ENCODE assay signal across 24 mouse cellular contexts in genomic region chr6:34668739-34669254, GRCm38 (mm10).
DNase-seq lines count a peak whose midpoint lies in the region; ATAC-seq lines count a peak whose summit lies in the region.
"Had no signal": no experiment of that assay in that cellular context is flagged by ENCODE, and none has a peak within 500 bp of the region (broad histone marks: within the 10 kb centered on the region; RNA-seq: fewer than 3 reads in every experiment).

No protein-coding gene starts in this region.

- intact Hi-C loops in heart, postnatal 25 days (cut with DNase I): no loop called here

- no peaks in the 10 kb centered on the region for H3K36me3 ChIP-seq in kidney, embryonic 16.5 days (ENCODE audit: insufficient read depth, low read length)
- peaks cover 12% of the 10 kb centered on the region; the same call in 1 of the 2 replicates for H3K36me3 ChIP-seq in embryonic facial prominence, embryonic 13.5 days
- 0 out of 2 replicates have a peak, but pooled peaks cover 4% of the 10 kb centered on the region for H3K36me3 ChIP-seq in embryonic facial prominence, embryonic 15.5 days
- H3K36me3 ChIP-seq: hindbrain, embryonic 10.5 days; hindbrain, embryonic 13.5 days; intestine, embryonic 15.5 days had no signal

- 0 out of 2 replicates have a peak, but pooled peaks cover 3% of the 10 kb centered on the region for H3K9me3 ChIP-seq in kidney, embryonic 16.5 days (ENCODE audit: low read length)
- no peaks in the 10 kb centered on the region for H3K9me3 ChIP-seq in embryonic facial prominence, embryonic 13.5 days
- no peaks in the 10 kb centered on the region for H3K9me3 ChIP-seq in embryonic facial prominence, embryonic 15.5 days (replicated peaks)
- H3K9me3 ChIP-seq: hindbrain, embryonic 10.5 days; hindbrain, embryonic 13.5 days; intestine, embryonic 15.5 days had no signal

- 55% methylated on average over 5 of the region's 5 CpGs for WGBS in kidney, embryonic 16.5 days
- 74% methylated on average over 5 of the region's 5 CpGs for WGBS in embryonic facial prominence, embryonic 13.5 days
- WGBS in embryonic facial prominence, embryonic 15.5 days: 76% methylated on average over 5 of the region's 5 CpGs

- H3K4me2 ChIP-seq in kidney, embryonic 16.5 days (replicated peaks; ENCODE audit: low read depth, low read length): no peak overlapping the region
- H3K4me2 ChIP-seq in embryonic facial prominence, embryonic 13.5 days: no peak overlapping the region
- H3K4me2 ChIP-seq in embryonic facial prominence, embryonic 15.5 days (replicated peaks): no peak overlapping the region
- H3K4me2 ChIP-seq: heart, embryonic 11.5 days; hindbrain, embryonic 13.5 days; intestine, embryonic 15.5 days had no signal

- ATAC-seq in kidney, embryonic 16.5 days (ENCODE audit: low FRiP score, low TSS enrichment): peak; percentile 57; the same call in 1 of the 2 replicates
- ATAC-seq in embryonic facial prominence, embryonic 13.5 days (ENCODE audit: insufficient number of reproducible peaks, insufficient read depth, low FRiP score, low TSS enrichment, low read depth): no peak
- ATAC-seq in embryonic facial prominence, embryonic 15.5 days (ENCODE audit: insufficient number of reproducible peaks, low FRiP score, low TSS enrichment, low read depth): no peak
- no peak for ATAC-seq in megakaryocyte progenitor cell, adult 5-6 weeks (replicated peaks; ENCODE audit: poor library complexity)
- ATAC-seq: CD4-positive, CD25-positive, alpha-beta regulatory T cell, adult 4 months; forebrain, embryonic 14.5 days; forebrain, postnatal 0 days; hindbrain, embryonic 16.5 days; intestine, embryonic 15.5 days had no signal

- no peak overlapping the region for H3K4me3 ChIP-seq in kidney, embryonic 16.5 days (ENCODE audit: low read length)
- no peak overlapping the region for H3K4me3 ChIP-seq in embryonic facial prominence, embryonic 13.5 days
- no peak overlapping the region for H3K4me3 ChIP-seq in embryonic facial prominence, embryonic 15.5 days (replicated peaks)
- H3K4me3 ChIP-seq: hindbrain, embryonic 10.5 days; hindbrain, embryonic 13.5 days; intestine, embryonic 15.5 days had no signal

- no peak overlapping the region for H3K9ac ChIP-seq in kidney, embryonic 16.5 days (replicated peaks; ENCODE audit: low read length)
- no peak overlapping the region for H3K9ac ChIP-seq in embryonic facial prominence, embryonic 13.5 days
- no peak overlapping the region for H3K9ac ChIP-seq in embryonic facial prominence, embryonic 15.5 days
- H3K9ac ChIP-seq: forebrain, postnatal 0 days; hindbrain, embryonic 13.5 days; intestine, embryonic 15.5 days had no signal

- H3K27ac ChIP-seq in kidney, embryonic 16.5 days (ENCODE audit: low read length): no peak overlapping the region
- peak overlapping the region; percentile 39; the same call in 1 of the 2 replicates for H3K27ac ChIP-seq in embryonic facial prominence, embryonic 13.5 days
- 0 out of 2 replicates have a peak overlapping the region, but pooled peaks have one; percentile 44 for H3K27ac ChIP-seq in embryonic facial prominence, embryonic 15.5 days (replicated peaks)
- H3K27ac ChIP-seq: hindbrain, embryonic 10.5 days; hindbrain, embryonic 13.5 days; intestine, embryonic 15.5 days had no signal

- peaks cover 20% of the 10 kb centered on the region for H3K4me1 ChIP-seq in kidney, embryonic 16.5 days (ENCODE audit: insufficient read depth, low read length)
- peaks cover 22% of the 10 kb centered on the region for H3K4me1 ChIP-seq in embryonic facial prominence, embryonic 13.5 days
- peaks cover 20% of the 10 kb centered on the region for H3K4me1 ChIP-seq in embryonic facial prominence, embryonic 15.5 days
- H3K4me1 ChIP-seq: hindbrain, embryonic 10.5 days; hindbrain, embryonic 13.5 days; intestine, embryonic 15.5 days had no signal

- DNase-seq in heart, adult 11 months: peak; percentile 88
- DNase-seq in heart, postnatal 25 days (ENCODE audit: low spot score): no peak
- no peak for DNase-seq in kidney, adult 9 months
- DNase-seq: adrenal gland, adult 2 months; adrenal gland, postnatal 14 days; cerebellum, adult 11 months; cerebellum, adult 2 months; cerebellum, postnatal 10 days; cerebellum, postnatal 36 days; embryo, embryonic 11 days; forebrain, postnatal 0 days; gastrocnemius, postnatal 36 days; heart, postnatal 36 days had no signal

- H3K27me3 ChIP-seq in kidney, embryonic 16.5 days (ENCODE audit: insufficient read depth, low read length): no peaks in the 10 kb centered on the region
- no peaks in the 10 kb centered on the region for H3K27me3 ChIP-seq in embryonic facial prominence, embryonic 13.5 days
- no peaks in the 10 kb centered on the region for H3K27me3 ChIP-seq in embryonic facial prominence, embryonic 15.5 days
- H3K27me3 ChIP-seq: hindbrain, embryonic 13.5 days; intestine, embryonic 15.5 days had no signal
